Mouse (Mus musculus) intestine, postnatal 0 days (tissue): Measurements from ENCODE around the gene Mt3. TPM values are rescaled to one million over a fixed set of nuclear protein-coding genes. Genes with fewer than 3 reads are reported as not detected.

Source experiments
- ATAC-seq: fragments of 200-750 bp; cut with Nextera tagmentation; 2 replicates; pipeline ENCODE4 v1.8.0; 2017; ENCODE audit warnings: mild to moderate bottlenecking, moderate TSS enrichment, moderate library complexity
- H3K27ac ChIP-seq: fragments of 300-500 bp; sonication (generic); 2 replicates; pipeline ENCODE4 v1.5.1; 2014; ENCODE audit warnings: mild to moderate bottlenecking, low read depth, low read length, moderate library complexity
- H3K27me3 ChIP-seq: fragments of 300-500 bp; sonication (generic); replicated peaks from 2 replicates; pipeline ENCODE4 v1.6.1; 2014; ENCODE audit warnings: low read length, mixed read lengths; ENCODE audit not compliant: control insufficient read depth, insufficient read depth
- H3K36me3 ChIP-seq: fragments of 300-500 bp; sonication (generic); 2 replicates; pipeline ENCODE4 v1.6.1; 2014; ENCODE audit warnings: mild to moderate bottlenecking, moderate library complexity; ENCODE audit not compliant: control insufficient read depth, insufficient read depth
- H3K4me1 ChIP-seq: fragments of 300-500 bp; sonication (generic); replicated peaks from 2 replicates; pipeline ENCODE4 v1.6.1; 2014; ENCODE audit warnings: antibody characterized with exemption, low read length, mixed read lengths; ENCODE audit not compliant: control insufficient read depth, insufficient read depth
- H3K4me2 ChIP-seq: fragments of 300-500 bp; sonication (generic); replicated peaks from 2 replicates; pipeline ENCODE4 v1.6.1; 2014; ENCODE audit warnings: low read depth, mild to moderate bottlenecking, moderate library complexity
- H3K4me3 ChIP-seq: fragments of 300-500 bp; sonication (generic); 2 replicates; pipeline ENCODE4 v1.5.1; 2014; ENCODE audit warnings: low read depth, low read length
- H3K9ac ChIP-seq: fragments of 300-500 bp; sonication (generic); 2 replicates; pipeline ENCODE4 v1.6.1; 2014; ENCODE audit warnings: mild to moderate bottlenecking, low read depth, low read length
- H3K9me3 ChIP-seq: fragments of 300-500 bp; sonication (generic); 2 replicates; pipeline ENCODE4 v1.6.1; 2016; ENCODE audit warnings: mixed run types; ENCODE audit not compliant: control insufficient read depth
- CTCF ChIP-seq: sonication (generic); IDR thresholded peaks from 2 replicates; pipeline ENCODE4 v1.5.1; 2016; ENCODE audit warnings: low read depth, mild to moderate bottlenecking, control low read depth, antibody characterized with exemption, moderate library complexity
- WGBS: fragments of 180-500 bp; shearing (Covaris S2); extraction: QIAGEN DNeasy Blood & Tissue Kit; methylation state at CpG from one replicate; pipeline ENCODE4 v1.1.7; 2014; 5-methylcytosine and 5-hydroxymethylcytosine counted together
- polyA plus RNA-seq: library from polyadenylated mRNA; unstranded; fragments of >200 nt; fragmentation: Nextera tagmentation; extraction: Ambion mirVana; gene quantifications from 2 replicates; pipeline ENCODE4 v1.2.1, GENCODE M21; 2015

Mt3 gene
- polyA plus RNA-seq = 4.4 and 4.7 TPM in 2 replicates

- no peaks in the 10 kb centered on the region for H3K9me3 ChIP-seq
- 3% methylated on average over 29 of the region's 29 CpGs for WGBS
- H3K4me1 ChIP-seq = no peaks in the 10 kb centered on the region; the same call in 1 of the 2 replicates
- H3K9ac ChIP-seq = 0 out of 2 replicates have a peak within 1 kb of the TSS, but pooled peaks have one; percentile 3
- H3K27ac ChIP-seq = no peak within 1 kb of the TSS
- 0 out of 2 replicates have a peak, but pooled peaks cover 4% of the 10 kb centered on the region for H3K27me3 ChIP-seq
- no peaks in the 10 kb centered on the region for H3K36me3 ChIP-seq
- peak within 1 kb of the TSS; percentile 22 for H3K4me3 ChIP-seq
- peak; percentile 61 for TF ChIP-seq CTCF
- peak within 1 kb of the TSS; percentile 62 for H3K4me2 ChIP-seq
- 0 out of 2 replicates have a peak, but pooled peaks have one; percentile 42 for ATAC-seq
These were observed at the start of gene Mt3 for GRCm38 (mm10) chr8:94152513-94153300. Gene Mt3, plus strand, starts transcription at chr8:94152607.

- Histone ChIP-seq H3K27ac (no peak overlapping the region), H3K36me3 (no peaks in the 10 kb centered on the region), H3K9ac (no peak overlapping the region), H3K27me3 (no peaks in the 10 kb centered on the region), H3K9me3 (no peaks in the 10 kb centered on the region), H3K4me2 (no peak overlapping the region), H3K4me3 (no peak overlapping the region), H3K4me1 (no peaks in the 10 kb centered on the region)
- ATAC-seq = no peak
- TF ChIP-seq CTCF = no peak; the same call in 1 of the 2 replicates
- 56% methylated on average over 5 of the region's 5 CpGs for WGBS
These were observed 48.3 kb upstream of the Mt3 start for GRCm38 (mm10) chr8:94104146-94104545.

GRCm38 (mm10) chr8:94107871-94108270 is 44.5 kb upstream of the Mt3 start:
- WGBS = 62% methylated on average over 3 of the region's 3 CpGs
- Histone ChIP-seq H3K27ac (no peak overlapping the region), H3K4me3 (no peak overlapping the region), H3K36me3 (no peaks in the 10 kb centered on the region), H3K4me2 (no peak overlapping the region), H3K9ac (no peak overlapping the region), H3K4me1 (no peaks in the 10 kb centered on the region), H3K27me3 (no peaks in the 10 kb centered on the region), H3K9me3 (no peaks in the 10 kb centered on the region)
- no peak for TF ChIP-seq CTCF
- ATAC-seq = no peak

GRCm38 (mm10) chr8:94109396-94109795 is 43.0 kb upstream of the Mt3 start:
- Histone ChIP-seq H3K27ac (no peak overlapping the region), H3K4me3 (no peak overlapping the region), H3K9ac (no peak overlapping the region), H3K27me3 (no peaks in the 10 kb centered on the region), H3K9me3 (no peaks in the 10 kb centered on the region), H3K36me3 (no peaks in the 10 kb centered on the region), H3K4me2 (no peak overlapping the region), H3K4me1 (no peaks in the 10 kb centered on the region)
- TF ChIP-seq CTCF = no peak
- WGBS = 83% methylated on average over 6 of the region's 6 CpGs
- ATAC-seq = no peak

GRCm38 (mm10) chr8:94109835-94110234 is 42.6 kb upstream of the Mt3 start:
- WGBS = 73% methylated on average over 5 of the region's 5 CpGs
- H3K27me3 ChIP-seq = no peaks in the 10 kb centered on the region
- H3K9ac ChIP-seq = no peak overlapping the region
- H3K9me3 ChIP-seq = no peaks in the 10 kb centered on the region
- H3K4me2 ChIP-seq = no peak overlapping the region
- no peaks in the 10 kb centered on the region for H3K36me3 ChIP-seq
- TF ChIP-seq CTCF = peak; percentile 44
- H3K4me3 ChIP-seq = no peak overlapping the region
- no peaks in the 10 kb centered on the region for H3K4me1 ChIP-seq
- no peak for ATAC-seq
- H3K27ac ChIP-seq = no peak overlapping the region

- Histone ChIP-seq H3K27ac (no peak overlapping the region), H3K27me3 (no peaks in the 10 kb centered on the region), H3K9me3 (no peaks in the 10 kb centered on the region), H3K4me2 (no peak overlapping the region), H3K36me3 (no peaks in the 10 kb centered on the region), H3K4me3 (no peak overlapping the region), H3K4me1 (no peaks in the 10 kb centered on the region), H3K9ac (no peak overlapping the region)
- no peak for ATAC-seq
- WGBS = 54% methylated on average over 6 of the region's 6 CpGs
- TF ChIP-seq CTCF = no peak
These were observed 41.8 kb upstream of the Mt3 start for GRCm38 (mm10) chr8:94110526-94111177.
